Mouse (Mus musculus): ENCODE data around the gene Sarm1.
"Not testable (repeated sequence)": the region's sequence is repeated elsewhere in the genome, so short reads cannot be mapped to it uniquely, and the experiment has no call there.

Gene Sarm1

DNA sequence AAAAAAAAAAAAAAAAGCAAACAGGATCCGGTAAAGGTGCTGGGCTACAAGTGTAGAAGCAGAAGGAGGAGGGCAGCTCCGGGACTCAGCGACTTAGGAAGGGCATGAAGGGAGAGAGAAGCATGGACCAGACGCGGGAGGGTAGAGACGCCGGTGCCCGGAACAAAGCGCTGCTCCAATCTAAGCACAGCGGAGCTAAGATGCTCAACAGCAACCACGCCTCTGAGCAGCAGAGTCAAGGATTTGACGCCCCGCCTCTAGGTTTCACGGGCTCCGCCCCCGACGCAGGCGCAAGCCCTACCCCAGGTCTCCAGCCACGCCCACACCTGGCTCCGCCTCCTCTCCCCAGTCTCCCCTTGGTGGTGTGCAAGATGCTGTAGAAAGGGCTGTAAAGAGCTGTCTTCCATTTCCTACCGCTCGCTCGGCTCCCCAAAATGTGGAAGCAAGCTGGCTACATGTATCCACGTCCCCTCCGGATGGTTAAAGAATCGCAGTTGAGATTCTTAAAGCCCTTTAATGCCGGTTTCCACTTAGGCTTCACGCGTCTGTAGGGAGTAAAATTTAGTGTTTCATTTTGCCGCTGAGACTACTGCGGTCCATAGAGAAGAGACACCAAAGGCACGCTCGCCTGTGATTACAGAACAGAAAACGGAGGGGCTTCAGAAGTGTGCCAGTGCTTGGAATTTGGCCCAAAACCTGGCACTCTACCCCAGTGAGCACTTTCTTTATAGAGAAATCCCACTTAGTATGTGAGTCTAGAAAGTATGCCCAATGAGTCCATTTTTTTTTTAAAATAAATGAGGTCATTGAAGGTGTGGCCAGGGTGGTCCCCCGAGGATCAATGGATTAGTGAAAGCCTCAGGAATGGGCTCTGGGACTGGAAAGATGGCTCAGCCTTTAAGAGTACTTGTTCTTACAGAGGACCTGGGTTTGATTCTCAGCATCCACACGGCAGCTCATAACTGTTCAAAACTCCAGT lies at the start of gene Sarm1:
Gene Sarm1, minus strand, starts transcription at position 211 of the 979 bp plus-strand sequence.
- DNase-seq (ENCODE audit: low read depth), result peak; percentile 97

DNA sequence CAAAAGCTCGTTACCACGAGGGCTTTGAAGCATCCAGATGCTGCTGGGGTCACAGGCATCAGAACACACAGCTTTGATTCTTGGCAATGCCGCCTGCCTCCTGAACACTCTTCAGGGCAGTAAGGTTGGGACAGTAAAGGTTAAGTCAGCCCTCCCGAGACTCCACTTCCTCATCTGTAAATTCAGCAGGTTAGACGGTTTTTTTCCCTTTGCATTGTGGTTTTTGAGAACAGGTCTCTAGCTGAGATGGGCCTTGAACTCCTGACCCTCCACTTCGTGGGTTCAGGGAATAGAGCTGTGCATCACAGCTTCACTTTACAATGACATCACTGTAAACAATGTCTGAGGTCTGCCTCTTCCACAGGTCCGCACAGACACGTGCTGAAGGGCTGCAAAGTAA lies 47.6 kb upstream of the Sarm1 start:
- no peak for DNase-seq (ENCODE audit: low read depth)

DNA sequence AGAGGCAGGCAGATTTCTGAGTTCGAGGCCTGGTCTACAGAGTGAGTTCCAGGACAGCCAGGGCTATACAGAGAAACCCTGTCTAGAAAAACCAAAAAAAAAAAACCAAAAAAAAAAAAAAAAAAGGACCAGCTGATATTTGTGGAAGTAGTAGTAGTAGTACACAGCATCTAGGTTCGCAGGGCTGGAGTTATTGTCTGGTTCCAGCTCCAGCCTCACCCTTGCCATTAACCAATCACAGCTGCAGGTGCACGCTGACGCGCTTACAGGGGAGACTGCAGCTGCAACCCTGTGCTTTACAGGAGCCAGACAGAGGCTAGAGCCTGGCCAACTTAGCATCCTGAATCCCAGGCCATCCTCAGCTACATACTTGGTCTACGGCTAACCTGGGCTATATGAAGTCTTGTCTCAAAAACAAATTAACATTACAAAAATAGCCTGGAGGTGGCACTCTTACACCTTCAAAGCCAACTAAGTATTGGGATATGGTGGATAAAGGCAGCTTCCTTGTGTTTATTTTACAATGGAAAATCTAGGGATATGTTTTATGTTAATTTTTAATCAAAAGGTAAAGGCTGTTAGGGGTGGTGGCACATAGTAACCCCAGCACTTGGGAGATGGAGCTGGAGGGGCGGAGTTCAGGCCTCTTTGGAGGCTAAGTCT lies 47.0 kb upstream of the Sarm1 start:
- no peak for DNase-seq (ENCODE audit: low read depth)

DNA sequence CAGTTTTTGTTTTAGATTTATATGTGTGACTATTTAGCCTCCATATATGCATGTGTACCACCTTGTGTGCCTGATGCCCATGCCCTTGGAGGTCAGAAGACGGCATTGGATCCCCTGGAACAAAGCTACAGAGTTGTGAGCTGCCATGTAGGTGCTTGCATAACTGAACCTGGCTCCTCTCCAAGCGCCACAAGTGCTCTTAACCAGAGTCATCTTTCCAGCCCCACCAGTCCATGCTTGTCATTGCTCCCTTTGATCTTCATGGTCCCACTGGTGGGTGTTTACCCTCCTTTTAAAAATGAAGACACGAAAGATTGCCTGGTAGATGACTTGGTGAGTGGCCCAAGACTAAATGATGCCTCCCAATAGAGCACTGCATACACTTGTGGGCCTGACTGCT lies 42.8 kb upstream of the Sarm1 start:
- no peak for DNase-seq (ENCODE audit: low read depth)

DNA sequence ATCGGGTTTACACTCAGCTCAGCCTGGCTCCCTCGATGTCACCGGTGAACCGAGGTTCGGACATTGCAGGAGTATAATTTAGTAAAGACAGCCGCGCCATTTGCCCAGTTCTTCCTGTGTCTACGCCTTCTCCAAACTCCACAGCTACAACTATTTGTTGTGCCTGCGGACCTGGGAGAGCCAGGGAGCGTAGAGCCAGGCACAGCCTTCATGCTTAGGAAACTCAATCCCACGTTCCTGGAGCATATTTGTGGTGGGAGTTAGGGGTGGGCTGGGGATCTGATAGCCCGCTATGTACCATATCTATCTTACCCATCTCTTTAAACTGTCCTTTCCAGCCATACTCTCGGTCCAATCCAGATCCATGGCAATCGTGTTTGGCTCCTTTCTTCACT lies 39.1 kb upstream of the Sarm1 start:
- DNase-seq (ENCODE audit: low read depth), result no peak

DNA sequence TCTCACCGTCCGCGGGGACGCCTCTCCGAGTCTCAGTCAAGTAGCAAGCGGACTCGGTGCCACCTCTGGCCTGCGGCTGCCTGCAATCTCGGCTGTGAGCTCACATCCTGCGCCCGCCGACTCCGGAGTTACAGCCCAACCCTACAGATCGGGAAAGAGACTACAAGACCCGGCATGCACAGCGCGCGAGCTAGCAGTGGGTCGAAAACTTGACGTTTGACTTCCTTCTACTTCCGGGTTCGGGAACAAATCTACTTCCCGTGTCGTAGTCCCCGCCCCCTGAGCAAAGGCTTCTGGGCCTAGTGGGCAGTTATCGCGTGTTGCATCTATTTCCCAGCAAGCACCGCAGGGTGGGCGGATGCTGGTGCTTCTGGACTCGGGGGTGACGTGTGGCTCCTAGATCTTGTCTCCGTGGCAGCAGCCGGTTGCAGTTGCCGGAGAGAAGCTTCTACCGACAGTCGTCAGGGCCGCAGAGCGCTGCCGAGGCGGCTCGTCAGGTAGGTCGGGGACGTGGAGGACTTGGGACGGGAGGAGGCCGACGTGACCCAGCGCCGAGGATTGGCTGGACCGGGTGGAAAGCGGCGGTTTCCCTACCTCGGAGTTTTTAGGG lies 38.6 kb upstream of the Sarm1 start, which contains the start of the genes Tnfaip1 and Ift20:
Gene Tnfaip1, minus strand, starts transcription at position 253 of the 610 bp plus-strand sequence.
Gene Ift20, plus strand, starts transcription at position 282 of the 610 bp plus-strand sequence.
- peak; percentile 98 for DNase-seq (ENCODE audit: low read depth)

DNA sequence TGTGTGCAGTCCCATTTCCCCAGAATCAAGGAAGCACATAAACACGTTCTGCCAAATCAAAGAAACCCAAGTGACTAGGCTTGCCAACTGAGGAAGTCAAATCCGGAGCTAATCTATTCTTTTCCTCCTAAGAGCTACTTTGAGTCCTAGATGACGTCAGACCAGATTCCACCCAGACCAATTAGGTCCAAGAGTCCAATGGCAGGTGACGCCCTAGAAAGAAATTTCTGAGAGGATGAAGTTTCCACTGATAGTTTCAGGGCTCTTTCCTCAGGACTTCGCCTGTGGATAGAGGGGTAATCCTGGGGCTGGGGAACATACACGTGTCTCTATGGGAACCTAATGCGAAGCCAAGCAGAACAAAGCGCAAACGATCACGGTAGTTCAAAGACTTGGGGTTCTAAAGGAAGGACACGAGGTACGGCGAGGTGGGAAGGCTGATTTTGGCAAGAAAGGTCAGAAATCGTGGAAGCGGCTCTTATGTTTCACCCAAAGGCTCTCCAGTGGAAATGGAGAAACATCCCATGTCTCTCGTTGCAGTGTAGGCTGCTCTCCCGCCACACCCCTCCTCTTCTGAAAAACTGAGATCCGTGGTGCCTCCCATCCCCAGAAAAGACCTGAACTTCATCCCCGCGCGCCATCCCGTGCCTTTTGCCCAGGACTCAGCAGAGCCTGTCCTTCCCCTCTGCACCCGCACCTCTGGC lies 38.0 kb upstream of the Sarm1 start:
- DNase-seq (ENCODE audit: low read depth), result no peak

DNA sequence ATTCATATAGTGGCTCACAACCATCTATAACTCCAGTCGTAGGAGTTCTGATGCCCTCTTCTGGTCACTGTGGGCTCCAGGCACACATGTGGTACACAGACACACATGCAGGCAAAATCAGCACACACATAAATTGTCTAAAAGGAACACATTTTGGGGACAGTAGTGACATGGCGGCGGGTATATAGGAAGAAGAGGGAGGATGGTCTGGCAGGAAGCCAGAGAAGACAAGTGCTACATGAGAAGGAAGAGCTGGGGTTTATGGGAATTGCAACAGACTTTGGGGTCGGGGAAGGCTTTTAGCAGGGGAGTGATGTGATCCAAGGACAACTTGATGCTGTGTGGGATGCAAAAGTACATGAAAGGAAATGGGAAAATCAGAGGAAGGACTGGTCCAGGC lies 37.0 kb upstream of the Sarm1 start:
- no peak for DNase-seq (ENCODE audit: low read depth)

DNA sequence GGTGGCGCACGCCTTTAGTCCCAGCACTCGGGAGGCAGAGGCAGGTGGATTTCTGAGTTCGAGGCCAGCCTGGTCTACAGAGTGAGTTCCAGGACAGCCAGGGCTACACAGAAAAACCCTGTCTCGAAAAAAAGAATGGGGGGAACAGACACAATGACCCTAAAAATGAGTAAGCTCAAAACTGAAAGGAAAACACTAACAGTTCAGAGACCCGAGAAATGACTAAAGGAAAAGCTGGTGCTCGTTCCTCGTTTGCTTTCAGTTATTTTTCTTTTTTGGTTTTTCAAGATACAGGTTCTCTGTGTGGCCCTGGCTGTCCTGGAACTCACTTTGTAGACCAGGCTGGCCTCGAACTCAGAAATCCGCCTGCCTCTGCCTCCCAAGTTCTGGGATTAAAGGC lies 34.0 kb upstream of the Sarm1 start:
- DNase-seq (ENCODE audit: low read depth), result not testable (repeated sequence)

DNA sequence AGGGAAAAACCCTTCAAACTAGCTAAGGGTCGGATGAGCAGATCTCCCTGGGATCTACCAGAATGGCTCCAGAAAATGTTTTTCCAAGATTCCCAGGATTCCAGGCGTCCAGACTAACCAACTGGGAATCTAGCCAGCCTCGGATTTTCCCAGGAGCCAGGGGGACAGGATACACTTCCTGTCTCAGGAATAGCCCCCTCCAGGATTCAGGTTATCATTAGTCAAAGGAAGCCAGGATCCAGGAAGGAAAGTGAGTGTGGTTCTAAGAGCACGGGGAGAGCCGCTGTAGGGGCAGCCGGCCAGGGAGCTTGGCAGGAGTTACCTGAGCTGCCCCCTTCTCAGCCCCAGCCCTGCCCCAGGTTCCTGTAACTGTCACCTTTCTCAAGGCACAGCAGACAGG lies 33.5 kb upstream of the Sarm1 start:
- DNase-seq (ENCODE audit: low read depth), result no peak

DNA sequence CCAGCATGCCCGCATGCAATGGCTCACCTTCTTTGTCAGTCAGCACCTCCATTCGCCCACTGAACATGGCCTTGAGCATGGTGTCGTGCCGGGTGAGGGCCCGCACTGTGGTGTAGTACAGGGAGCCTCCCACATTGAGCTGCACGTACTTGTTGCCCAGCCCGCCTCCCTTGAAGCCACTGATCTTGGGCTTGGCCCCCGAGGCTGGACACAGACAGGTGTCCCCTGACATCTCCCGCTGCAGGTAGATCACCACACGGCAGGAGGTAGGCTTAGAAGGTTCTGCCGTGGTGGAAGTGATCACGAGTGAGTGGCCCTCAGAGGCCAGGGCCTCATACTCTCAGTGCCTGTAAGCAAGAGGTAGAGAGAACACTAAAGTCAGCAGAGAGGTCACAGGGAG lies 32.4 kb upstream of the Sarm1 start:
- no peak for DNase-seq (ENCODE audit: low read depth)

DNA sequence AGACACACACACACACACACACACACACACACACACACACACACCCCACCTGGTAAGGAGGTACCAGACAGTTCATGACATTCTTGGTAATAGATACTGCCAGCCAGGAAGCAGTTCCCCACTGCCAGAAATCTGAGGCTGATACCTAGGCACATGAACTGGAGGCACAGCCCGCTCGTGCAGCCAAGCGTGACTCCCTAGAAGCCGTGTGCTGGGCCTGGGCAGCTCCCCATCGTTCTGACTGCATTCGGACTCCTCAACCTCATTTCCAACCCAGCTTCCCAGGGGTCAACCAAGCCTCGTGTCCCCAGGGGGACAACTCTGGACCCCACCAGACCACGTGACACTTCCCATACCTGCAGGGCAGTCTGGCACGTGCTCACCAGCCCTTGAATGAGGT lies 31.2 kb upstream of the Sarm1 start:
- no peak for DNase-seq (ENCODE audit: low read depth)

DNA sequence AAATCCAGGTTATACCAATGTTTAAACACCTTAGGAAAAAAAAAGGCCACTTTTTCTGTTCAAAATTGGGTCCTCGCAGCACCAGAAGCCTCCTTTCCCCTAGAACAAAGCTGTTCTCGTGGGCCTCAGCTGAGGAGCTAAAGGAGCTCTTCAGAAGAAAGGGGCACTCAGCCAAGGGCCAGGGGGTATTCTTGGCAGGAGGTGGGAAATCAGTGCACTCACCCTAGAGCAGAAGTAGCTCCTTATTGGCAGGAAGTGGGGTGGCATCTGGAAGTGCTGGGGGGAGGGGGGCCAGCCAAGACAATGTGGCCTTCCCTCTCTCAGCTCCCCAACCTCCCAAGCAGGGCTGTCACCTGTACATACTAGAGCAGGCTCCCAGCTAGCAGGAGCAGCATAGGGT lies 27.3 kb upstream of the Sarm1 start:
- no peak for DNase-seq (ENCODE audit: low read depth)

DNA sequence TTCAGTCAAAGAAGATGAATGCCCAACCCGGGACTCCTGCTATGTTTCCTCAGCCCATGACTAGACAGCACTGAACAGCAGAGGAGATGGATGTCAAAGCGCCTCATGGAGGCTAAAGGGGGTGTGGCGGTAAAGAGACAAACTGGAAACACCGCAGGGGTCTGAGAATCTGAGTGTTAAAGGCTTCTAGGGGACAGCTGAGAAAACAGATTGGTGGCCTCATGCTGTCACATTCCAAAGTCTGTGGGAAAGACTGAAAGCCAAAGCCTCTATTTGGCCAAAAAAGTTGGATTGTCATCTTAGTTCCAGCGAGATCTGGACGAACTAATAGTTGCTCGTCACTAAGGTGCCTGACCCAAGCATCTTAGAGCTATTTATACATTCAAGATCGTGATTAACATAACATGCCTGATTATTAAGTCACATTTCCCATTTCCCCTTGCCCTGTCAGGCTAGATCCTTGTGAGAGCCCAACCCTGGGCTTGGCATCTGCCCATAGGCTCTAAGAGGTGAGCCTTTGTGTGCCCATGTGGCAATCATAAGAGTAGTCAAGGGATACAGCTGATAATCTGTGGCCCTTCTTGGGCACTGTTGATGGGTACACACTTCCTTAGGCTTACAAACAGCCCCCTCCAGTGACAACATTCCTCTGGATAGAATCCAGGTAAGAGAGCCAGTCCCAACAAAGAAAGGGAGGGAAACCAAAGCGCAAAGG lies 25.8 kb upstream of the Sarm1 start:
- DNase-seq (ENCODE audit: low read depth), result no peak

DNA sequence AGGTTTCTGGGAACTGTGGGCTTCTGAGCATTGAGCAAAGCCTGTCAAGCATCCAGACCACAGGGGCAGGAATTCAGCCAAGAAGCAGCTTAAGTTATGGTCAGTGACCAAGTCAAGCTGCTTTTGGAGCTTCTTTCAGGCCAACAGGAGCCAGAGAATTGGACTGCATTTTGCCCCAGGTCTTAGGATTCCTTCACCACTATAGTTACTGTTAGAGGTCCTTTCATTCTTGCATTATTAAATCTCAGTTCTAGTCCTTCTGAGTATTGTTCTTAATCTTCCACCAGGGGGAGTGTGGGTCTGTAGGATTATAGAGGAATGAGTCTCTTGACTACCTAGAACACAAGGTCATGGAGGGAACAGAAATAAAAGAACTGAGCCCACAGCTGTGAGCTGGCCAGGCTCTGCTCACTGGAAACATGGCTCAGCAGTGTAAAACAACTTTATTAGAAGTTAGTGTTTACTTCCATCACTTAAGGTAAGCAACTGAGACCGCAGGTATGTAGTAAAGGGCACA lies 25.0 kb upstream of the Sarm1 start:
- no peak for DNase-seq (ENCODE audit: low read depth)

DNA sequence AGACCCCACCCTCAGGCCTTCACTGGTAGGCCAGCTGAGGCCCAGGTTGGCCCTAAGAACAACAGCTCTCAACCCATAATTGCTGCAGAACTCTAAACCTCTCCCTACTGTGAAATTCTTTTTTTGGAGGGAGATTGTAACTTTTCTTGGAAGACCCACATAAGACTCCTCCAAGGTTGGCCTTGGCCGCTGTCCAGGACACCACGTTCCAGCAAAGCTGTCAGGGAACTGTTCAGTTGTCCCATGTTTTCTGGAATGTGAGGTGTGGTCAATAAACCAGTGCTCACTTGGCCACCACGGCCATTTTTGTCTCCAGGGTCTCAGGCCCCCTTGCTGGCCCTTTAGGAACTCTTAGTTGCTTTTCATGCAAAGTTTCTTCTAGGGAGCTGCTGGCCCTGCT lies 24.3 kb upstream of the Sarm1 start:
- no peak for DNase-seq (ENCODE audit: low read depth)

DNA sequence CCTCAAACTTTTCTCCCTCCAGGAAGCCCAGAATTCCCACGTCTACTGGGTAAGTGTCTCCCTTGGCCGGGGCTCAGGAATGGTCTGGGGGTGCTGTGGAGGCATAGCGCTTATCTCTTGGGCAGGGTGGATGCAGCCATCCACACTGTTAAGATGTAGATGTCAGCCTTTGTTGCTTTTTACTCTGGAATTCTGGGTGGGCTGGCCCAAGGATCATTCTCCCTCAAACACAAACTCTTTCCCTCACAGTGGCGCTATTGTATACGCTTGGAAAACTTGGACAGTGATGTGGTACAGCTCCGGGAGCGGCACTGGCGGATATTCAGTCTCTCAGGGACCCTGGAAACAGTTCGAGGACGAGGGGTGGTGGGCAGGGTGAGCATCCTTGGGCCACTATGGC lies 21.4 kb upstream of the Sarm1 start:
- no peak for DNase-seq (ENCODE audit: low read depth)

DNA sequence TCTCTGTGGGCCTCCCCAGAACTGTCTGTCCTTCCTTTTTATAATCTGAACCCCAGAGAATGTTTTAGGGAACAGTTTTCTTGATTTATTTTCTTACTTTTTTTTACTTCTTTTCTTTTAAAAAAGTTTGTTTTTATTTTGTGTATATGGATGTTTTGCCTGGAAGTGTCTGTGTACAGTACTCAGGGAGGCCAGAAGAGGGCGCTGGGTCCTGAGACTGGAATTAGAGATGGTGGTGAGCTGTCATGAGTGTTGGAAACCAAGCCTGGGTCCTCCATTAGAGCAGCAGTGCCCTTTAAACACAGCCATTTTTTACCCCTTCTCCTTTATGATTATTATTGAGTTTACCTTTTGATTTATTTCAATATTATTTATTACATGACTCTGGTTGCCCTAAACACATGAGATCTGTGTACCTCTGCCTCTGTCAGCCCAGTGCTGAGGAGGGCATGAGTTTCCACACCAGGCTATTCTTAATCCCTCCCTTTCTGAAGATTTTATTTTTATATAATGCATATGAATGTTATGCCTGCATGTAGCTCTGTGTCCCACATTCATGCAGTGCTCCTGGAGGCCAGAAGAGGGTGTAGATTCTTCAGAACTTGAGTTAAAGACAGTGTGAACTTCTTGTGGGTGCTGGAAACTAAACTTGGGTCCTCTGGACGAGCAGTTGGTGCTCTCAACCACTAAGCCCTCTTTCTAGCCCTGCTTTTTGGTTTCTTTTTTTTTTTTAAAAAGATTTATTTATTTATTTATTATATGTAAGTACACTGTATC lies 18.2 kb upstream of the Sarm1 start:
- no peak for DNase-seq (ENCODE audit: low read depth)

DNA sequence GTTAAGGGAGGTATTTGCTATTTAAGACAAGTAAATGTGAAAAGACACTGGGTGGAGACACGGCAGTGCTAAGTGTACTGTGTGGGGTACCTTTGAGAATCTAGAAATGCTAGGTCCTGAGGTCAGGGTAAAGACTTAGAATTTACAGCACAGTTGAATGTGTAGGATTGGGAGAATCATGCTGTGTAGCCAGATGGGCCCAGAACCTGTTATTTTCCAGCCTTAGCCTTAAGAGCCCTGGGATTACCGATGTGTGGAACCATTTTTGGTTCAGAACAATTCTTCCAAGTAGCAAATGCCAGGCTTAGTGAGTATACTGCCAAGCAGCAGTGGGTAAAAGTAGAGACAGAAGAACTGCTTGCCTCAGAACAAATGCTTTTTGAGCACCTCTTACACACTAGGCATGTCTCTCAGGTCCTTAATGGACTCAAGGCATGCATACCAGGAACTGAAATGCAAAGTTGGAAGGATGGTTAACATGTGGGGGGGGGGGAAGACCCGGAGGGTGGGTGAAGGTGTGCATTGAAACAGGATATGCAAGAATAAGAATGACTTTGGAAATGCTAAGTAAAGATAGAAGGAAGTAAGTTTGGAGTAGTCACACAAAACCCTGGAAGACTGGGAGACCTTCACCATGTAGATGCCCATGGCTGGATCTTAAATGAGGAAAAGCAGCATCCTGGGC lies 15.7 kb upstream of the Sarm1 start:
- DNase-seq (ENCODE audit: low read depth), result no peak
